Mouse (Mus musculus) fat pad, adult 2 months (tissue): ENCODE data around the gene Map1s.
"Not testable (repeated sequence)": the region's sequence is repeated elsewhere in the genome, so short reads cannot be mapped to it uniquely, and the experiment has no call there.

Source experiments
- DNase-seq: peaks from one replicate; pipeline ENCODE4 v3.0.0-alpha.2; 2011; ENCODE audit warnings: low read depth, low spot score; ENCODE audit errors: extremely low read depth

Gene Map1s

GRCm38 (mm10) chr8:70878178-70878577 is 27.6 kb upstream of the Map1s start:
- DNase-seq: no peak

GRCm38 (mm10) chr8:70879500-70879899 is 26.2 kb upstream of the Map1s start:
- no peak for DNase-seq

GRCm38 (mm10) chr8:70880126-70880525 is 25.6 kb upstream of the Map1s start:
- DNase-seq: no peak

- no peak for DNase-seq
These were observed 25.2 kb upstream of the Map1s start for GRCm38 (mm10) chr8:70880546-70880945.

- no peak for DNase-seq
These were observed 21.5 kb upstream of the Map1s start for GRCm38 (mm10) chr8:70884186-70884585.

DNA sequence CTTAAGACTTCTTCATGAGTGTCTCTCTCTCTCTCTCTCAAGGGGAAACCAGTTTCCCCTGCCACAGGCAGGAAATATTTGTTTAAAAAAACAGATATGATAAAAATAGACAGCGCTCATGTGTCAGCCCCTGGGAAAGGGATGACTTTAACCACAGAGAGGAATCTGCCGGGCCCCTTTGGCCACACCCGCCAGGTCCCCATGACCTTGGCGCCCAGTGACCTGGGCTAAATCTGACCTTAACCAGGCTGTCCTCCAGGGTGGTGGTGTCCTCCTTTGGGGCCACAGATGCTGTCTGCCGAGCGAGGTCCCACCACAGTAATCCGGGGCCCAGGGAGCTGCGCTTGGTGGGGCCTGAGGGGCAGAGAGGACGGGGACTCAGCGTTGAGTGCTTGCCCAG is 21.0 kb upstream of the Map1s start:
- DNase-seq: no peak

GRCm38 (mm10) chr8:70885612-70886011 is 20.1 kb upstream of the Map1s start:
- DNase-seq: no peak

- DNase-seq: no peak
These were observed 18.1 kb upstream of the Map1s start for GRCm38 (mm10) chr8:70887669-70888068.

- DNase-seq: no peak
These were observed 15.1 kb upstream of the Map1s start for GRCm38 (mm10) chr8:70890656-70891055.

DNA sequence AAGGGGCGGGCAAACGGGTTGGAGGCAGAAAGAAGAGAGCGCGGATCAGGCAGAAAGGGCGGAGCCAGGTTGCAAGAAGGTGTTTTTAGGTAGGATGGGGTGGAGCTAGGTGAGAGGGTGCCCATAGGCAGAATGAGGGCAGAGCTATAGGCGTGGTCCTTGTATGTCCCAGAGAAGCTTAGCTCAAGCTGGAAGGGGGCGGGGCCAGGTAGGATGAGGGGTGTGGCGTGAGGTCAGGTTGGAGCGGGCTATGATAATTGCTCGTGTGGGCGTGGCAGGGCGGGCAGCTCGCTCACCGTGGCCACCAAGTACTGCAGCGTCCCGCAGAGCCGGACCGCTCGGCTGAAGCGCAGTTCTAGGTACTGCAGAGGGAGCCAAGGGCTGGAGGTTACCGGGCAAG is 14.4 kb upstream of the Map1s start:
- DNase-seq: peak; percentile 78

- no peak for DNase-seq
These were observed 13.5 kb upstream of the Map1s start, which contains the start of gene Slc5a5 for GRCm38 (mm10) chr8:70892022-70892895. TSS of gene Slc5a5 (minus strand) at chr8:70892757.

- DNase-seq: no peak
These were observed 12.7 kb upstream of the Map1s start for GRCm38 (mm10) chr8:70892896-70893655.

DNA sequence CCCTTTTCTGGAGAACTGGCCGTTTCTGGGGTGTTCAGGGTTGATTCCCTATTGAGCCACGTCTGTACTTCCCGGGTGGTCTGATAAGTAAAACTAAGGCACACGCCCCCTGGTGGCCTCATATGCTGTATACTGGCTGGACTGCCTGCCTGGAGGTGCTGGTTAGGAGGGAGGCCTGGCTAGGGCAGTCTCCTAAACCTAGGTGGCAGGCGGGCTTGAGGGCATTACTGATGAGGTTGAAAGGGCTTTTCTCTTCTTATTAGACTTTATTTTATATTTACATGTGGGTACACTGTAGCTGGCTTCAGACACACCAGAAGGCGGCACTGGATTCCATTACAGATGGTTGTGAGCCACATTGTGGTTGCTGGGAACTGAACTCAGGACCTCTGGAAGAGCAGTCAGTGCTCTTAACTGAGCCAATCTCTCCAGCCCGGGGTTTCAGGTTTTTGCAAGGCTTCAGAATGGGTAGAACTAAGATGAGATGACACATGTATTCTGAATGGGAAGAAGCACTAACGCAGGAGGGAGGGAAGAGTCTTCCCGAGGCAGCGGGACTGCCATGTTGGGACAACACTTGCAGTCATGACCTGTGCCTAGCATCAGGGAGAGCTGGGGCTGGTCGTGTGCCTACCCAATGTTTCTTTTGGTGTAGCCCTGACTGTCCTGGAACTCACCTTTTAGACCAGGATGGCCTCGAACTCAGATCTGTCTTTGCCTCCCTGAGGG is 11.9 kb upstream of the Map1s start:
- no peak for DNase-seq

DNA sequence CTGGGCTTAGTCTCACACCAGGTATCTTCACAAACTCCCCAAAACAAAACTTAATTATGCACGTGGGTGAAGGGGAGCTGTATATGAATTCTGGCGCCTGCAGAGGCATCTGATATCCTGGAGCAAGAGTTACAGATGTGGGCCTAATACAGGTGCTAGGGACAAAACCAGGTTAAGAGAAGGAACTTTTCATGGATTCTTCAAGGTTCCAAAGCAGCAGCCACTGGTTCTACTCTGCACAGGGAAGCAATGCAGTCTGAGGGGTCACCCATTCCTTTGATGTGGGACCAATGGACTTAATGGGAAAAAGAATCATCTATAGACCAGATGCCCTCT is 11.4 kb upstream of the Map1s start:
- DNase-seq: no peak

DNA sequence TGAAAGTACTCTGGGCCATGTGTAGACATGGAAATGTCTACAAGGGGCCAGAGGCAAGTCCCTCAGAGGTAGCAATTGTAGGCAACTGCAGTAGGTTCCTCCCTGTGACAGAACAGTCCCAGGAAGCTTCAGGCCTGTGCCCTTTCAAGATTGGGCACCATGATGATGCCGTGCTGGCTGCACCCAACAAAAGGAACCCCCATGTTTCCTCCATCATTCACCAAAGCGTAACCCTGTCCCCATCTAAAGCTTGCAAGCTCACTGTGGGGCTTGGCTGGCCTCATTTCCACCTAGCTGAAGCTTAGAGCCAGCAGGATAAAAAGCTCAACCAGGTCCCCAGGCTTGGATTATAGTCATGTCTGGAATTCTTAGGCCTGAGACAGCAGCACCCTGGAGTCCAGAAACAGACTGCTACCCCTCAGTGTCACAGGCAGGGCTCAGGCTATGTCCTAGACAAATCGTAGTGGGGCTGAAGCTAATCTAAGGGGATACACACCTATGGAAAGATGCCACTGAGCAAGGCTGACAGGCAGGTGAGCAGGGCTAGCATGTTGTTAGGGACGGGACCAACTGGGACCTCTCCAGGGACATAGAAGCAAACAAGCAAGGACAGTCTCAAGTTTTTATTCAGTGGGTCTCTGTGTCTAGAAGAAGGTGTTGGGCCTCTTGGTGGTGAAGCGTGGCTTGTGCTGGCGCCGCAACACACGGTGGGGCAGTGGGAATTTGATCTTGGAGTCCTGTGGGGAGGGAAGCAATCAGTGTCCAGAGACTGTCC is 10.8 kb upstream of the Map1s start:
- DNase-seq: no peak

DNA sequence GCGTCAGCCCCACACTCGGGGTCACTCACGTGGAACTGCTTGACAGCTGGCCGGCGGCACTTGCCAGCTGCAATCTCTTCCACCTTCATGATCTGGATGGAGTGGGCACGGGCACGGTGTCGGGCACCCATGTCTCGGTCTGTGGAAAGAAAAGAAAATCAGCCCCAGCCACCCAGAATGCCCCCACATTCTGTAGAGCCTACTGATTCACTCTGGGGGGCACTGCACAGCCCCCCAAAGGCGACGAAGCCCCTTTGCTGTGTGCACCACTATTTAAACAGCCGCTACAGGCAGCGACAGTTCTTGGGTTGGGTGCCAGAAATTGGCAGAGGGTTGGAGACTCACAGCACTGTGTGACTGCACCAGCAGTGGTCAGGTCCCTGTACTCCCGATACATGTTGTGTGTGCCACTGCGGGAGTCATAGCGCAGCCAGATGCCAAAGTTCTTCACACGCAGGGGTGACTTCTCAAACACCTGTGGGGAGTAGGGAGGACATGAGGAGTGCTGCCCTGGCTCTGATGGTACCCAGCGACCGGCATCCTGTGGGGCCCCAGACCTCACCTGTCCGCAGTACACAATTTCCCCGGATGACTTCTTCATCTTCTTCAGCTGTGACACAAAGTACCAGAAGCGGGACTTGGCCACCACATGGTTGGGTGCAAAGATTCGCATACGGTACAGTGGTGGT is 10.0 kb upstream of the Map1s start:
- DNase-seq: not testable (repeated sequence)

DNA sequence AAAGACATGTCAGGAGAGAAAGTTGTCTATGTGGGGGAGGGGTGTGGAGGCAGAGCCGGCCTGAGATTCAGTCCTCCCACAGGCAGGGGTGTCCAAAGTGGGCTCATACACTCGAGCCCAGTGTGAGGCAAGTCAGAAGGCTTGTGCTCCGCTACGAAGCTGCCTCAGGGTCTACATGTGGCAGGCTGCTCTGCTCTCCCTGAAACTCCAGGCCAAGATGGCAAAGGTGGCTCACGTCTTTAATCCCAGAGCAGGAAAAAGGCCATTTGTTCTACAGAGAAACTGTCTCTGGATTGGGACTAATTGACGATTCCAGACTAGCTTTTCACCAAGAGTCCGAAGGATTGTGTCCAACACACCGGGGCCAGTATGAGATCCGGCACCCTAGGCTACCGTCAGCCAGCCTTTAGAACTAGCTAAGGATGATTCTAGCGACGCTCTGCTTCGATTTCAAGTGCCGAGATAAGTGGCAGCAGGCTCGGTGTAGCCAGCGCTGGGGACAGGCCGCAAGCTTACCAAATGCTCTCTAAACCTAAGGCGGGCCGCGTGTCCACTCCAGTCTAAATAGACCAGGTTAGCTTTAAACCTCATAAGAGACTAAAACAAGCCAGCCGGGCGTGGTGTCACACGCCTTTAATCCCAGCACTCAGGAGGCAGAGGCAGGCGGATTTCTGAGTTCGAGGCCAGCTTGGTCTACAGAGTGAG is 9.3 kb upstream of the Map1s start:
- no peak for DNase-seq

DNA sequence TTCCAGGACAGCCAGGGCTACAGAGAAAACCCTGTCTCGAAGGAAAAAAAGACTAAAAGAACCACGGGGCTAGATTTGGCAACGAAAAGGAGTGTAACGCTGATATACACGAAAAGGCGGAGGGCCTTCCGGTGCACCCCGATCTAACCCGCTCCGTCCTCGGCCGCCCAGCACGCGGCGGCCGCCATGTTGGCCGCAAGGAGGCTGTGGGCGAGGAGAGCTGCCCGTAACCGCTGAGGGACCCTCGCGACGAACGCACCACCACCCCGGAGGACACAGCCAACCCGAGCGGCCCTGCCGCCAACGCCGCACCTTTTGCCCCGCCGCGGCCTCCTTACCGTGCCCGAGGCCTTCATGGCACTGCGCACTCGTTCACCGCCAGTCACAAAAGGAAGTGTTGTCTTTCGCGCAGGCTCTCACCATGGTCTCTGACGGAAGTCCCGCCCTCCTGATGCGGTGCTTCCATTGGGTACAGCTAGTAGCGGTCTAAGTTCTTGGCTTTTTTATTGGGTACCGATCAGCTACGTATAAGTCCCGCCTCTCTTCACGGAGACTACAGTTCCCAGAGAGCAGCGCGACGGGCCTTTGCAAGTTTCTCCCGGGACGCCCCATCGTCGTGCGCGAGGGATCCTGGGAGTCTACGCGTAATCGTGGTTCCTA is 8.6 kb upstream of the Map1s start, which contains the start of gene Rpl18a:
Rpl18a (minus strand) TSS at position 392 of the 660 bp plus-strand sequence.
- DNase-seq: peak; percentile 98
